Mouse (Mus musculus): ENCODE data around the gene Tnfrsf21. TPM values are rescaled to one million over a fixed set of nuclear protein-coding genes. Genes with fewer than 3 reads are reported as not detected.

Gene Tnfrsf21
- total RNA-seq, 2 experiments from 2014 or later: 12.6 to 14.7 TPM

GRCm38 (mm10) chr17:43024531-43024930, 8.2 kb downstream of the Tnfrsf21 start:
- no peak for DNase-seq

DNA sequence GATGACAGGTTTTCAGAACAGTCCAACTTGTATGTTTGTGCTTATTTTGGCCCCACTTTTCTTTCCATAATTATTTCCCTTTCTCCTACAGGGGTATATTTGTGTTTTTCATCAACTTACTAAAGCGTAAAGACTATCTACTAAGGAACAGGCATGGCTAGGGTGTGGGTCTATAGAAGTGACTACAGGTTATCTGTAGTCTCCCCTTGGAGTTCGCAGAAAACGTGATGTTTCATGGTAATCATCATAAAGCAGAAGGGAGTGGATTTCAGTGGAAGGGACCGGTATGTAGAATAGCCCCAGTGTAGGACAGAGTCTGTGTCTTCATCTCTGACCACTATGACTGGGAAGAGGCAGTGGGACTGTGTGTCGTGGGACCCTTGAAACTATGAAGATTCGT, 8.7 kb downstream of the Tnfrsf21 start:
- no peak for DNase-seq

GRCm38 (mm10) chr17:43025819-43026593, 9.7 kb downstream of the Tnfrsf21 start:
- no peak for DNase-seq

- no peak for DNase-seq
Measured at GRCm38 (mm10) chr17:43026708-43027107, 10.4 kb downstream of the Tnfrsf21 start.

DNA sequence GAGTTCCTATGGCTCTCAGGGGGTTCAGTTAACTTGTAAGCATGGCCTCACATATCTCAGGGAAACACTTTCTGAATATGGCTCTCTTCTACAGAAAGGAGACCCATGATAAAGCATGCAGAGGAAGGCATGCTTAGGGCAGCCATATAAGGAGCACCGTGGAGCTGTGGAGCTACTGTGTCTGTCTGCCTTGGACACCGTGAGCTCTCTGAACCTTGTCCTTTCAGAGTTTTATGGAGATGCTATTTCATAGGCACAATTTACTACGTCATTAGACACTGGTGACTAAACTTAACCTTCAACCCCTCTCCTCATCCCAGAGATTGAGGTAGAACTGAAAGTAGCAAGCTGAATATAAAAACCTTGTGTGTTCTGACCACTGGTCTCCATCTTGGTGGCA, 13.2 kb downstream of the Tnfrsf21 start:
- DNase-seq: no peak

DNA sequence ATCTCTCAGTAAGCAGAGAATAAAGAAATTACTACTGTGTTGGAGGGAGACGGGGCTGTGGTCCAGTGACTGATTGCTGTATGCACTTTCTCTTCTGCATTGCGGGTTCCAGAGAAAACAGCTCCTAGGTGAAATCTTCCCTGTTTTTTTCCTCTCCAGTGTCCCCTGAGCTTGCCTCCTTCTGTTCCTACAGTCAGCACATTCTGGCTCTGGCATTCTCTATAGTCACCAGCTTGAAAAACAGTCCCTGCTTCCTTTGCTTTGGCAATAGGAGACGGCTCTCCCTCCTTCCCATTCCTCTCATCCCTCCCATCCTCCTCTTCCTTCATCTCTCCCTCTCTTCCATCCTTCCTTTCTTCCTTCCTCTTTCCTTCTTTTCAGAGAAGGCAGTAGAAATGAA, 13.9 kb downstream of the Tnfrsf21 start:
- no peak for DNase-seq

DNA sequence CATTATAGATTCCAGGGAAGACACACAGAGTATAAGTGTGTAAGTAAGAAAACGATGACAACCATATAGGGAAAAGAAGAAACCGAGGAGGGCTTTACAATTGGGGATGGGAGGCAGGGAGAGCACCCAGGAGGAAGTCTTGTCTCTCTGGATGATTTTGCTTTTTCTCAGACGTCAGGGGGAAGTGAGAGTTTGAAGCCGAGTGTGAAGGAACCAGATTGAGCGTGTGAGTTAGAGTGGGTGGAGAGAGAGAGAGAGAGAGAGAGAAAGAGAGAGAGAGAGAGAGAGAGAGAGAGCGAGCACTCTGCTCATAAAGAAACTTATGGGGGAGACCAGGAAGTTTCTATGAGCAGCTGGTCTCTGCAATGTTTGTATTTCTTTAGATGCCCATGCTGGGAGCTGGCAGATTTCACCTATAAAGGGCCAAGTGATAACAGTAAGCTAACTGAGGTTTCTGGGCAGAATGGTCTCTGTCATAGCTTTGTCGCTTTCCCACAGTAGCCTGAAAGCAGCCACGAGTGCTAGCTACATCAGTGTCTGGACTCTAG, 16.2 kb downstream of the Tnfrsf21 start:
- no peak for DNase-seq

- DNase-seq: no peak
Measured at GRCm38 (mm10) chr17:43035386-43035785, 19.0 kb downstream of the Tnfrsf21 start.

GRCm38 (mm10) chr17:43036058-43036757, 19.9 kb downstream of the Tnfrsf21 start:
- no peak for DNase-seq

DNA sequence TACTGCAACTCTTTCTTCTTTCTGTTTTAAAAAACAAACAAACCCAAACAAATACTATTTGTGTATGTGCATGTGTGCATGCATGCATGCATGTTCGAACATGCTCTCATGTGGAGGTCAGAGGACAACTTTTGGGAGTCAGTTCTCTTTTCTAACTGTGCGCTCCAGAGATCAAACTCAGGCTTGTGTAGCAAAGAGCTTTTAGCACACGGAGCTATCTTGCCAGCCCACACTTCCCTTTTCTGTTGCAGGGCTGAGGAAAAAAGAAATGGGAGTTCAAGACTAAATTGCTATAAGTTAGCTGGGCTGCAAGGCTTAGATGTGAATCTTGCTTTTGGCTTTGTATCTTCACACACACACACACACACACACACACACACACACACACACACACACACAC, 24.2 kb downstream of the Tnfrsf21 start:
- no peak for DNase-seq

DNA sequence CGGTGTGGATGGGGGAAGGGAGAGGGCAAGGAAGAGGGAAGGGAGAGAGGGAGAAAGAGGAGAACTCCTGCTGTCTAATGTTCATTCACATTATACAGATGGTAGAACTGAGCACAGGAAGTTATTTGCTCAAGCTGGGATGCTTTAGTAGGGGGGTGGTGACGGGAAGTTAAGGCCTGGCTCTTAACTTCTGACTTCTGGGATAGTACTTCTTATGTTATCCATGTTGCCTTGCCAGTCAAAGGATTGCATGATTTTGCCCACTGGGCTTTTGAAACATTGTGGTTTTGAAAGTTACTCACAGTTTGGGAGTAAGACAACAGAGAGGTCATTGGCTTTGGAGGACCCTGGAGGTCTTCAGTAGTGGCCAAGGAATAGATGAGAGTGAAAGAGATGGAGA, 34.3 kb downstream of the Tnfrsf21 start:
- DNase-seq: no peak

DNA sequence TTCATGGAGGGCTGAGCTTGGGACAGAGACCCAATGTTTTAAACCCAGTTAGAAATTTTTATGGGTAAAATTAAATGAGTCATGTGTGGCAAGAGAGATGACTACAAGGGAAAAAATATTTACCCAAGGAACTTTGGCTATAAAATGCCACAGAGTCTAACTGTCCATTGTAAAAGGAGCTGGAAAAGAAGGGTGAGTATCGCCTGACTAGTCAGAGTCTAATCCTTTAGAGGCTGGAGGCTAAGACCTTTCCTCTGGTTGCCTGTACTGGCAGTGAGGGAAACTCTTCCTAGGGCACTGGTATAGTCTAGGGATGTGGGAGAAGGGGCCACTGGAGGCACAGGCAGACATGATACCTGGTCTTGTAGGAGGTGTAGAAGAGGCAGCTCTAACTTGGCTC, 36.4 kb downstream of the Tnfrsf21 start:
- DNase-seq: no peak

DNA sequence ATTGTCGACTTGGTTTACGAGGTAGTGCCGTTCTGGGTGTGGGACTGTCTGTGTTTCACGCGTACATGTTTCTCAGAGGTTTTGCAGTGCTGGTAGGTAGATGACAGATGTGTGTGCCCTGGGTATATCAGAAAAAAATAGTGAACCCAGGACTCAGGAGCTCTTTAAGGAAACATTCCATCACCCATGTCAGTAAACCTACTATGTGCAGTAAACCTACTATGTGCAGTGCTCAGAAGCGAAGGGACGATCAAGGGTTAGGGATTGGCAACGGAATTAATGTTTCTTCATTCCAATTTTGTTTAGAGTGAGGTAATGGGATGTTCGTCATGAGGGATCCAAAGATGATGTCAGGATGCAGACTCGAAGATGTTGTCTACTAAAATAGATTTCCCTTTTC, 37.6 kb downstream of the Tnfrsf21 start:
- DNase-seq: no peak

- no peak for DNase-seq
Measured at GRCm38 (mm10) chr17:43058277-43059025, 42.1 kb downstream of the Tnfrsf21 start.

GRCm38 (mm10) chr17:43064705-43065104, 48.4 kb downstream of the Tnfrsf21 start:
- no peak for DNase-seq

DNA sequence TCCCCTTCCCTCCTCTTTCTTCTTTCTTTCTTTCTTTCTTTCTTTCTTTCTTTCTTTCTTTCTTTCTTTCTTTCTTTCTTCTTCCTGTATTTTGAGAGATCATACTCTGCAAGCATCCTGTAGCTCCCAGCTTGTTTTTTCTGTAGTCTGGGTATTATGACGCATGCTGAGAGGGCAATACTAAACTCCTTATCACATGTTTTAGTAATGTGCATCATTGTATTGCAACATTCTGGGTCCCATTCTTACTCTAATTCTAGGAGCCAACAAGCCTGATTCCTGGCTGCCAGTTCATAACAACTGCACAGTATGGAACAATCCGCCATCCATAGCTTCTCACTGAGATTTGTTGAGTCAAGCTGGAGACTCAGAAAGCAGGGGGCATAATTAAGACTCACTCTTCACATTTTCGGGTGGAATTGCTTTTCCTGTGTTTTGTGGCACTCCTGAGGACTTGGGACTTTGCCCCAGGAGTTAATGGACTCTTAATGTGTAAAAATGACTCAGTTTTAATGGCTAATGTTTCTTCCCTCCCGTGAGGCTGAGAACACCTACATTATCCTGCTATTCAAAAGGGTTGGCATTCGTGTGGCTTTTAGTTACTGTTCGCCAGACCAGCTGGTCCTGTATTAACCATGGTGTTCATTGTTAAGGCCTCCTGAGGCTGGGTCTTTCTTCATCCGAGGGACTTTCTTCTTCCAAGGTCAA, 52.6 kb downstream of the Tnfrsf21 start:
- DNase-seq: no peak

GRCm38 (mm10) chr17:43070946-43071345, 54.6 kb downstream of the Tnfrsf21 start:
- DNase-seq: no peak

GRCm38 (mm10) chr17:43072142-43072786, 55.9 kb downstream of the Tnfrsf21 start:
- no peak for DNase-seq

DNA sequence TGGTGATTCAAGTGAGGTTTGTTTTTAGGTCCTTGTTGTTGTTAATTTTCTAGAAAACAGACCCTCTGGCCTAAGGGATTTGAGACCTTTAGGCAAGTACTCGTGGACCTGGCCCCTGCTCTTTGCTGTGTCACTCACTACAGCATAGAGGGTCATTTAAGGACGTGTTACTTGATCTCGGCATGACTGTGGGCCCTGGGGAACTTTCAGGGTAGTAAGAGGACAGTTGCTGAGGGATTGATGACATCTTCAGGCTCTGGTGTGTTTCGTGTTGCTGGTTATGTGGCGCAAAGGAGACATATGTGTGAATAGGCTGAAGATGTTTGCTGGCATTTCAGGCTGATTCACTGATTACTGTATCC, 56.4 kb downstream of the Tnfrsf21 start:
- no peak for DNase-seq

- no peak for DNase-seq
Measured at GRCm38 (mm10) chr17:43074391-43074790, 58.0 kb downstream of the Tnfrsf21 start.

GRCm38 (mm10) chr17:43075100-43075499, 58.7 kb downstream of the Tnfrsf21 start:
- DNase-seq: no peak

DNA sequence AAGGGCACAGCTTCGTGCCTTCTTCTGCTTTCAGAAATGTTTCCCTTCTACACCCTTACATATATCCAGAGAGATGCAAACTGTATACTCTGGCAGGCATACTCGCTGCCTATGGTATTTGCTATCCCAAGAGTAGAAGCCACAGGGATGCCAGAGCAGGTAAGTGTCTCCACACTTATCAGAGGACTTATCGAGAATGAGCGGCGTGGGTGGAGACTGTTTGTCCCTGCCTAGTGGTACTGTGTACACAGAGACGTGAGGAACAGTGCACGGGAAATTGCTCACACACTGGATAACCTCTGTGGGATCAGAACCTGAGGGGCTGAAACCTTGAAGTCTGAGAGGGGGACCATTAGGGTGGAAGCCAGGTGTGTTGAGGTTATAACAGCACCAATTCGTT, 59.6 kb downstream of the Tnfrsf21 start:
- no peak for DNase-seq

Measured in adrenal gland, postnatal 10 days (tissue).